Mouse (Mus musculus) ES-E14 (cell line): ENCODE results near the gene Elf5. TPM values are rescaled to one million over a fixed set of nuclear protein-coding genes. Genes with fewer than 3 reads are reported as not detected.

ENCODE experiments used
- DNase-seq: peaks from one replicate; pipeline ENCODE4 v3.0.0-alpha.2; 2013; ENCODE audit warnings: low read depth, low spot score
- H3K27ac ChIP-seq: 2 replicates; pipeline ENCODE4 v1.5.1; 2012; ENCODE audit warnings: low read depth, mild to moderate bottlenecking, low read length, moderate library complexity, mixed read lengths; ENCODE audit not compliant: poor library complexity, insufficient read depth, severe bottlenecking
- H3K36me3 ChIP-seq: 2 replicates; pipeline ENCODE4 v1.6.1; 2012; ENCODE audit warnings: mild to moderate bottlenecking, low read length, moderate library complexity, mixed read lengths; ENCODE audit not compliant: control insufficient read depth, poor library complexity, insufficient read depth, severe bottlenecking
- H3K4me1 ChIP-seq, 2 experiments: fragments of 150-350 bp in 1 of 2; sonication (generic) in 1 of 2; 2 replicates each; pipeline ENCODE4 v1.6.1; 2012; ENCODE audit warnings: low read length in 2 of 2, mild to moderate bottlenecking in 1 of 2, mixed read lengths in 1 of 2; ENCODE audit not compliant: control insufficient read depth in 2 of 2, insufficient read depth in 2 of 2, poor library complexity in 1 of 2
- H3K4me3 ChIP-seq, 2 experiments: fragments of 150-350 bp in 1 of 2; sonication (generic) in 1 of 2; 2 replicates each; pipeline ENCODE4 v1.5.1; 2012; ENCODE audit warnings: low read length in 2 of 2, low read depth in 1 of 2, mild to moderate bottlenecking in 1 of 2, mixed read lengths in 1 of 2; ENCODE audit not compliant: insufficient read depth in 1 of 2, poor library complexity in 1 of 2, severe bottlenecking in 1 of 2
- H3K9ac ChIP-seq: 2 replicates; pipeline ENCODE4 v1.6.1; 2012; ENCODE audit warnings: low read depth, mild to moderate bottlenecking, low read length, mixed read lengths; ENCODE audit not compliant: poor library complexity, insufficient read depth, severe bottlenecking
- H3K9me3 ChIP-seq: fragments of 150-350 bp; sonication (generic); 2 replicates; pipeline ENCODE4 v1.6.1; 2012; ENCODE audit warnings: low read depth, mild to moderate bottlenecking, low read length; ENCODE audit not compliant: control insufficient read depth, insufficient read depth
- CHD2 ChIP-seq: IDR thresholded peaks from 2 replicates; pipeline ENCODE4 v1.6.1; 2014; ENCODE audit warnings: mild to moderate bottlenecking, low read depth, low read length, inconsistent platforms
- HCFC1 ChIP-seq: IDR thresholded peaks from 2 replicates; pipeline ENCODE4 v1.6.1; 2012; ENCODE audit warnings: low read length, inconsistent platforms, borderline replicate concordance; ENCODE audit not compliant: insufficient read depth
- MAFK ChIP-seq: IDR thresholded peaks from 2 replicates; pipeline ENCODE4 v1.6.1; 2014; ENCODE audit warnings: mild to moderate bottlenecking, low read depth, low read length, inconsistent platforms; ENCODE audit not compliant: insufficient read depth
- ZC3H11A ChIP-seq: IDR thresholded peaks from 2 replicates; pipeline ENCODE4 v1.6.1; 2012; ENCODE audit warnings: low read depth, mild to moderate bottlenecking, inconsistent platforms, low read length, borderline replicate concordance
- ZNF384 ChIP-seq: IDR thresholded peaks from 2 replicates; pipeline ENCODE4 v1.6.1; 2012; ENCODE audit warnings: low read depth, low read length, inconsistent platforms
- in situ Hi-C, 2 experiments: fragments of 600-800 bp; cut with MboI; formaldehyde crosslinking; loops; one replicate each; pipeline ENCODE4 v1.15.1; 2025; ENCODE audit warnings: low sequenced_read_pairs in 2 of 2, inconsistent platforms in 1 of 2; ENCODE audit not compliant: unreplicated experiment in 2 of 2
- total RNA-seq: library from RNA; depleted of rRNA; stranded (reverse); fragments of 300-350 nt; gene quantifications from 2 replicates; pipeline ENCODE4 v1.2.3, GENCODE M21; 2012

Elf5 gene
- total RNA-seq, 1 experiment: 0.45 TPM

- Histone ChIP-seq H3K36me3 (peaks cover 3% of the 10 kb centered on the region), H3K9me3 (no peaks in the 10 kb centered on the region), H3K4me3 (no peak overlapping the region), H3K4me1 (no peaks in the 10 kb centered on the region), H3K27ac (no peak overlapping the region), H3K9ac (no peak overlapping the region)
- no peak for DNase-seq
- no peak for TF ChIP-seq ZNF384
- TF ChIP-seq HCFC1: no peak
- TF ChIP-seq ZC3H11A: no peak
- TF ChIP-seq CHD2: no peak
- no peak for TF ChIP-seq MAFK
- in situ Hi-C loops: no loop called here
These were observed 37.6 kb downstream of the Elf5 start for GRCm38 (mm10) chr2:103448947-103449560.

GRCm38 (mm10) chr2:103449813-103450212 lies 38.3 kb downstream of the Elf5 start:
- no peak overlapping the region for H3K4me3 ChIP-seq
- TF ChIP-seq ZNF384 (no peak), ZC3H11A (no peak), HCFC1 (no peak), MAFK (no peak), CHD2 (no peak)
- no peaks in the 10 kb centered on the region for H3K9me3 ChIP-seq
- no peaks in the 10 kb centered on the region for H3K4me1 ChIP-seq
- no peak overlapping the region for H3K27ac ChIP-seq
- in situ Hi-C loops: loop anchor here (10.0 to 25.0 kb wide), 2 partner anchors 105 to 412 kb away; no protein-coding TSS in a partner anchor
- peaks cover 3% of the 10 kb centered on the region for H3K36me3 ChIP-seq
- H3K9ac ChIP-seq: no peak overlapping the region
- no peak for DNase-seq

- peaks cover 5% of the 10 kb centered on the region for H3K36me3 ChIP-seq
- TF ChIP-seq ZNF384: no peak
- no peak for TF ChIP-seq HCFC1
- TF ChIP-seq CHD2: no peak
- no peak for TF ChIP-seq ZC3H11A
- TF ChIP-seq MAFK: no peak
- H3K27ac ChIP-seq: no peak overlapping the region
- no peaks in the 10 kb centered on the region for H3K4me1 ChIP-seq
- no peak overlapping the region for H3K9ac ChIP-seq
- DNase-seq: no peak
- no peaks in the 10 kb centered on the region for H3K9me3 ChIP-seq
- no peak overlapping the region for H3K4me3 ChIP-seq
- in situ Hi-C loops: loop anchor here (10.0 to 25.0 kb wide), 2 partner anchors 105 to 412 kb away; no protein-coding TSS in a partner anchor
These were observed 38.8 kb downstream of the Elf5 start for GRCm38 (mm10) chr2:103450267-103450666.

GRCm38 (mm10) chr2:103452550-103452949 lies 41.1 kb downstream of the Elf5 start:
- DNase-seq: no peak
- Histone ChIP-seq H3K4me1 (no peaks in the 10 kb centered on the region), H3K36me3 (peaks cover 13% of the 10 kb centered on the region), H3K27ac (no peak overlapping the region), H3K4me3 (no peak overlapping the region), H3K9me3 (no peaks in the 10 kb centered on the region), H3K9ac (no peak overlapping the region)
- in situ Hi-C loops: loop anchor here (10.0 to 25.0 kb wide), 2 partner anchors 102 to 410 kb away; no protein-coding TSS in a partner anchor
- TF ChIP-seq ZC3H11A (no peak), ZNF384 (no peak), MAFK (no peak), CHD2 (no peak), HCFC1 (no peak)

- in situ Hi-C loops: loop anchor here (10.0 to 25.0 kb wide), 2 partner anchors 99 to 407 kb away; no protein-coding TSS in a partner anchor
- Histone ChIP-seq H3K9ac (no peak overlapping the region), H3K36me3 (peaks cover 13% of the 10 kb centered on the region), H3K9me3 (no peaks in the 10 kb centered on the region), H3K4me1 (peaks cover 0 to 2% of the 10 kb centered on the region in 2 experiments; a peak in 2 of 4 replicates), H3K4me3 (no peak overlapping the region), H3K27ac (no peak overlapping the region)
- TF ChIP-seq HCFC1: no peak
- no peak for TF ChIP-seq MAFK
- TF ChIP-seq CHD2: no peak
- no peak for DNase-seq
These were observed 44.3 kb downstream of the Elf5 start for GRCm38 (mm10) chr2:103455748-103456147.
